Mouse (Mus musculus): Measurements from ENCODE around the gene Gdpd4.

GRCm38 (mm10) chr7:97977463-97977862, 57.7 kb downstream of the Gdpd4 start:
- peak; percentile 89 for TF ChIP-seq CTCF (IDR thresholded peaks at IDR 0.05; ENCODE audit: borderline replicate concordance, insufficient read depth, low read depth, low read length)
- TF ChIP-seq POLR2A (IDR thresholded peaks at IDR 0.05; ENCODE audit: borderline replicate concordance, insufficient read depth, low read length) = no peak
